Mouse (Mus musculus) ES-Bruce4 (cell line): ENCODE results near the gene Armc9. TPM values are rescaled to one million over a fixed set of nuclear protein-coding genes. Genes with fewer than 3 reads are reported as not detected.

Experiments used
- H3K27ac ChIP-seq: 2 replicates; pipeline ENCODE4 v1.5.1; 2012; ENCODE audit warnings: low read length, inconsistent platforms; ENCODE audit not compliant: insufficient read depth
- H3K27me3 ChIP-seq: 2 replicates; pipeline ENCODE4 v1.6.1; 2012; ENCODE audit warnings: mild to moderate bottlenecking, low read length, inconsistent platforms; ENCODE audit not compliant: control insufficient read depth, poor library complexity, insufficient read depth, severe bottlenecking
- H3K36me3 ChIP-seq: 2 replicates; pipeline ENCODE4 v1.6.1; 2012; ENCODE audit warnings: inconsistent platforms, mild to moderate bottlenecking, low read length, moderate library complexity; ENCODE audit not compliant: control insufficient read depth, poor library complexity, insufficient read depth, severe bottlenecking
- H3K4me1 ChIP-seq: one replicate; pipeline ENCODE4 v1.8.1; 2011; ENCODE audit warnings: low read length; ENCODE audit not compliant: control insufficient read depth, insufficient read depth
- H3K4me3 ChIP-seq: 2 replicates; pipeline ENCODE4 v1.5.1; 2011; ENCODE audit warnings: low read depth, mild to moderate bottlenecking, low read length
- H3K9ac ChIP-seq: 2 replicates; pipeline ENCODE4 v1.6.1; 2012; ENCODE audit warnings: low read depth, mild to moderate bottlenecking, inconsistent platforms; ENCODE audit not compliant: poor library complexity, severe bottlenecking
- H3K9me3 ChIP-seq: replicated peaks from 2 replicates; pipeline ENCODE4 v1.6.1; 2012; ENCODE audit warnings: mild to moderate bottlenecking, low read length, inconsistent platforms; ENCODE audit not compliant: control insufficient read depth, poor library complexity, insufficient read depth, severe bottlenecking
- CTCF ChIP-seq: IDR thresholded peaks from one replicate; pipeline ENCODE4 v1.8.1; 2011; ENCODE audit warnings: low read depth, low read length
- EP300 ChIP-seq: IDR thresholded peaks from 2 replicates; pipeline ENCODE4 v1.6.1; 2011; ENCODE audit warnings: low read depth, low read length; ENCODE audit not compliant: insufficient read depth
- POLR2A ChIP-seq: IDR thresholded peaks from one replicate; pipeline ENCODE4 v1.8.1; 2011; ENCODE audit warnings: low read length; ENCODE audit not compliant: insufficient read depth
- polyA plus RNA-seq: library from polyadenylated mRNA; stranded (reverse); fragments of >200 nt; gene quantifications from 2 replicates; pipeline ENCODE4 v1.2.4, GENCODE M21; 2011; ENCODE audit warnings: low read depth; ENCODE audit not compliant: missing spikeins, insufficient read depth, insufficient read length

Gene Armc9
- polyA plus RNA-seq, 1 experiment = 13.7 TPM

GRCm38 (mm10) chr1:86147557-86147956 lies 7.0 kb upstream of the Armc9 start:
- Histone ChIP-seq H3K9ac (no peak overlapping the region), H3K4me3 (no peak overlapping the region), H3K27ac (no peak overlapping the region), H3K27me3 (no peaks in the 10 kb centered on the region), H3K4me1 (no peaks in the 10 kb centered on the region), H3K36me3 (no peaks in the 10 kb centered on the region), H3K9me3 (no peaks in the 10 kb centered on the region)
- TF ChIP-seq EP300 (no peak), CTCF (no peak), POLR2A (no peak)

DNA sequence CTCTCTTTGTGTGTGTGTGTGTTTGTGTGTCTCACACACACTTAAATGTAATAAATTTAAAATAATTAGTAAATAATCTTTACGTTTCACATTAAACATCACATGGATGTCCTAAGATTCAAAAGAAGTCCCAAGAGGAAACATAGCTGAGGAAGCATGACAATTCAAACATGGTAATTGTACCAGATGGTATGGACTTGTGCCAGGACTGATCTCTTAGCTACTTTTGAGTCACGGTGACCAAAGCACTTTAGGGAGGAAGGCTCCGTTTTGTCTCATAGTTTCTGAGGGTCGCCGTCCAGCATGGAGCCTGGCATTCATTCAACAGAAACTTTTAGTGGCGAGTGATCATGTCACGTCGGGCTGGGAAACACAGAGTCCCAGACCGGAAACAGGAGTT lies 6.4 kb upstream of the Armc9 start:
- Histone ChIP-seq H3K4me3 (no peak overlapping the region), H3K9me3 (no peaks in the 10 kb centered on the region), H3K27ac (no peak overlapping the region), H3K4me1 (no peaks in the 10 kb centered on the region), H3K36me3 (no peaks in the 10 kb centered on the region), H3K27me3 (no peaks in the 10 kb centered on the region), H3K9ac (no peak overlapping the region)
- TF ChIP-seq CTCF = no peak
- TF ChIP-seq EP300 = no peak
- TF ChIP-seq POLR2A = no peak

DNA sequence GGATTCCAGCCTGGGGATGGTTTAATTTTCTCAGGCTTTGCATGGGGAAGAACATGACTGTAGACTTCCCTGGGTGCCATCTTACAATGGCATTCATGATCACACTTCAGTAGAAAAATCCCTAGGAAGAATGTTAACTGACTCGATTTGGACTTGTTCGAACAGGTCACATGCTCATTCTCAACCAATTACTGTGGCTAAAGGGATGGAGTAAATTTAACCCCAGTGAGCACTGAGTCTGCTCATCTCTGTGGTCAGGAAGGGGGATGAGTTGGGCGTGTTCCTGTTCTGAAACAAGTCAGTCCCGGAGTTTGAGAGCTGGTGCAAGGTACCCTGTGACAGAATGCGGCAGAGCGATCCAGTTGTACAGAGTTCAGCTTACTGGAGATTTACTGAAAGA lies 3.7 kb upstream of the Armc9 start:
- Histone ChIP-seq H3K4me1 (no peaks in the 10 kb centered on the region), H3K27me3 (no peaks in the 10 kb centered on the region), H3K27ac (peak overlapping the region; percentile 45; the same call in 1 of the 2 replicates), H3K36me3 (no peaks in the 10 kb centered on the region), H3K9me3 (no peaks in the 10 kb centered on the region), H3K4me3 (no peak overlapping the region), H3K9ac (no peak overlapping the region)
- TF ChIP-seq POLR2A (no peak), CTCF (no peak)

DNA sequence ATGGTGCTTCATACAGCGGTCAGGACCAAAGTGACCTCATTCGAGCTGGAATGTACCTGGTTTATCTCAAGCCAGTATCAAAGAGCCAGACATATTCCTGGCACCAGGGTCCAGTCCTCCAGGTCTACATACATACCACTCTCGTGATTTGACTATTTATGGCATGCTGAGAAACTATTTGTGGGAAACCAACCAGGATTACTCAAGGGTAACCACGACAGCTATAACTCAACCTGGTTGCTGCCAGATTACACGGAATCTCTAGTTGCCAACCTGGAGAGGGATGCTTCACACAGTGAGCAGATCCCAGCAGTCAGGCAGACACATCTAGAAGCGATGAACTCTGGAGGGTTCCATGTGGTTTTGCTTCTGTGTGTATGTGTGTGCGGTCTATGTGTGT lies 3.2 kb upstream of the Armc9 start:
- H3K36me3 ChIP-seq = no peaks in the 10 kb centered on the region
- H3K27me3 ChIP-seq = no peaks in the 10 kb centered on the region
- no peaks in the 10 kb centered on the region for H3K9me3 ChIP-seq
- peak overlapping the region; percentile 45; the same call in 1 of the 2 replicates for H3K27ac ChIP-seq
- H3K4me3 ChIP-seq = no peak overlapping the region
- H3K4me1 ChIP-seq = no peaks in the 10 kb centered on the region
- H3K9ac ChIP-seq = 0 out of 2 replicates have a peak overlapping the region, but pooled peaks have one; percentile 11
- no peak for TF ChIP-seq POLR2A
- no peak for TF ChIP-seq EP300

GRCm38 (mm10) chr1:86152618-86153017 lies 2.0 kb upstream of the Armc9 start:
- Histone ChIP-seq H3K4me3 (no peak overlapping the region), H3K4me1 (no peaks in the 10 kb centered on the region), H3K9me3 (no peaks in the 10 kb centered on the region), H3K27ac (no peak overlapping the region), H3K27me3 (no peaks in the 10 kb centered on the region), H3K9ac (no peak overlapping the region), H3K36me3 (0 out of 2 replicates have a peak, but pooled peaks cover 2% of the 10 kb centered on the region)
- TF ChIP-seq EP300 = no peak
- TF ChIP-seq CTCF = peak; percentile 48

- TF ChIP-seq CTCF (no peak), POLR2A (no peak), EP300 (no peak)
- no peaks in the 10 kb centered on the region for H3K9me3 ChIP-seq
- H3K36me3 ChIP-seq = peaks cover 2% of the 10 kb centered on the region; the same call in 1 of the 2 replicates
- H3K4me1 ChIP-seq = no peaks in the 10 kb centered on the region
- no peak overlapping the region for H3K27ac ChIP-seq
- no peaks in the 10 kb centered on the region for H3K27me3 ChIP-seq
- peak overlapping the region; percentile 41; the same call in 1 of the 2 replicates for H3K9ac ChIP-seq
- peak overlapping the region; percentile 70 for H3K4me3 ChIP-seq
Measured at GRCm38 (mm10) chr1:86154824-86155164, 214 bp downstream of the Armc9 start.
